Mouse (Mus musculus) limb, embryonic 14.5 days (tissue): ENCODE measurements around the gene Zzz3. TPM values are rescaled to one million over a fixed set of nuclear protein-coding genes. Genes with fewer than 3 reads are reported as not detected.

ENCODE experiments used
- ATAC-seq: fragments of 200-750 bp; cut with Nextera tagmentation; 2 replicates; pipeline ENCODE4 v1.8.0; 2017; ENCODE audit warnings: low read depth, moderate number of reproducible peaks, moderate TSS enrichment; ENCODE audit not compliant: low FRiP score
- DNase-seq: peaks from one replicate; pipeline ENCODE4 v3.0.0-alpha.2; 2015; ENCODE audit warnings: low spot score
- H3K27ac ChIP-seq: fragments of 300-500 bp; sonication (generic); replicated peaks from 2 replicates; pipeline ENCODE4 v1.5.1; 2014; ENCODE audit warnings: low read depth, mild to moderate bottlenecking, low read length, moderate library complexity, mixed read lengths
- H3K27me3 ChIP-seq: fragments of 300-500 bp; sonication (generic); 2 replicates; pipeline ENCODE4 v1.6.1; 2014; ENCODE audit warnings: low read length, mixed read lengths; ENCODE audit not compliant: control insufficient read depth, insufficient read depth
- H3K36me3 ChIP-seq: fragments of 300-500 bp; sonication (generic); 2 replicates; pipeline ENCODE4 v1.6.1; 2014; ENCODE audit warnings: mild to moderate bottlenecking, low read length, moderate library complexity, mixed read lengths; ENCODE audit not compliant: control insufficient read depth, insufficient read depth
- H3K4me1 ChIP-seq: fragments of 300-500 bp; sonication (generic); 2 replicates; pipeline ENCODE4 v1.6.1; 2014; ENCODE audit warnings: antibody characterized with exemption, low read length, mixed read lengths; ENCODE audit not compliant: control insufficient read depth, insufficient read depth
- H3K4me2 ChIP-seq: fragments of 300-500 bp; sonication (generic); replicated peaks from 2 replicates; pipeline ENCODE4 v1.6.1; 2014; ENCODE audit warnings: low read depth, mild to moderate bottlenecking, low read length, moderate library complexity; ENCODE audit not compliant: severe bottlenecking
- H3K4me3 ChIP-seq: fragments of 300-500 bp; sonication (generic); replicated peaks from 2 replicates; pipeline ENCODE4 v1.5.1; 2014; ENCODE audit warnings: low read length
- H3K9ac ChIP-seq: fragments of 300-500 bp; sonication (generic); 2 replicates; pipeline ENCODE4 v1.6.1; 2014; ENCODE audit warnings: mild to moderate bottlenecking, low read depth, low read length, moderate library complexity; ENCODE audit not compliant: severe bottlenecking
- H3K9me3 ChIP-seq: fragments of 300-500 bp; sonication (generic); 2 replicates; pipeline ENCODE4 v1.6.1; 2016; ENCODE audit warnings: low read length; ENCODE audit not compliant: control insufficient read depth
- POLR2A ChIP-seq: fragments of 200-500 bp; IDR thresholded peaks from 2 replicates; pipeline ENCODE4 v1.8.0; 2012; ENCODE audit warnings: inconsistent platforms, mild to moderate bottlenecking, moderate library complexity, borderline replicate concordance; ENCODE audit not compliant: insufficient read depth, insufficient read length; ENCODE audit errors: extremely low read depth
- WGBS: fragments of 180-500 bp; shearing (Covaris S2); extraction: QIAGEN DNeasy Blood & Tissue Kit; methylation state at CpG from one replicate; pipeline ENCODE4 v1.1.7; 2014; 5-methylcytosine and 5-hydroxymethylcytosine counted together
- polyA plus RNA-seq, 2 experiments: library from polyadenylated mRNA; depleted of rRNA in 1 of 2; stranded (reverse) in 1 of 2; unstranded in 1 of 2; fragments of >200 nt; fragmentation: Nextera tagmentation in 1 of 2; extraction: Ambion mirVana in 1 of 2; gene quantifications; 2 replicates each; pipeline versions ENCODE4 v1.2.1 to v1.2.3; 2012 to 2014

Gene Zzz3
- polyA plus RNA-seq, 2 experiments, result 36.8 to 53.6 TPM

DNA sequence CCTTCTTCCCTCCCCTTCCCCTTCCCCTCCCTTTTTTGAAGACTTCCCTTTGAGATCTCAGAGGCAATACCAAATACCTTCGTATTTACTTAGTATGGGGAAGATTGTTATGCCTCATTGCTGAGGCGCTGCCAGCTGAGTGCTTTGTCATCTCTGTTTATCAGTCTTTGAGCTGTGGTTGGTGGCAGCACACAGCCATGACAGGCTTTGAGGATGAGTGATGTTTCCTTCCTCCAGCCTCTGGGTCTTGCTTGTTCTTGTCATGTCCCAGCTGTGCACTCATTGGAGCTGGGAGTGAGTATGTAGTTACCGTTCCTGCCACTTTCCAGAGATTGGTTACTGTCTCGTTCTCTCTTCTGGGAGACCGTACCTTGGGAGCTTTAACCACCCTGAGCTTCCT is 39.9 kb upstream of the Zzz3 start:
- Histone ChIP-seq H3K4me1 (peaks cover 15% of the 10 kb centered on the region), H3K4me3 (no peak overlapping the region), H3K27me3 (no peaks in the 10 kb centered on the region), H3K9me3 (no peaks in the 10 kb centered on the region), H3K27ac (no peak overlapping the region), H3K4me2 (no peak overlapping the region), H3K9ac (no peak overlapping the region), H3K36me3 (peaks cover 8% of the 10 kb centered on the region)
- DNase-seq (no peak), ATAC-seq (no peak)
- no peak for TF ChIP-seq POLR2A
- 70% methylated on average over 5 of the region's 5 CpGs for WGBS

DNA sequence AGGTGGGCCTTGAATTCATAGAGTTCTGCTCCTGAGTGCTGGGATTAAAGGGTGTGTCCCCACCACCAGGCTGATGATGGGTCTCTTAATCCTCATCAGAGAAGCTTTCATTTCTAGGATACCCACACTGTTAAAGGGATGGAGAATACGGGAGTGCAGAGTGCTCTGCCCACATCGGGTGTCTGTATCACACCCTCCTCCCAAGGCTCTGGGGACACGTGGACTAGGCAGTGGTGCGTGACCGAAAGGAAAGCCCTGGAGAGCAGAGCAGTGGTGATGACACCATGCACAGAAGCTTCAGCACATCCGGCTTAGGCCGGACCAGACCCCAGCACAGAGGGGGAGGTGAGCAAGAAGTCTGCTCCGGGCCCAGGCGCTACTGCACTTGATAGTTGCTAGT is 38.5 kb upstream of the Zzz3 start:
- Histone ChIP-seq H3K4me1 (peaks cover 12% of the 10 kb centered on the region), H3K27me3 (no peaks in the 10 kb centered on the region), H3K4me3 (no peak overlapping the region), H3K27ac (no peak overlapping the region), H3K9me3 (no peaks in the 10 kb centered on the region), H3K4me2 (no peak overlapping the region), H3K9ac (no peak overlapping the region), H3K36me3 (peaks cover 18% of the 10 kb centered on the region)
- ATAC-seq (no peak), DNase-seq (no peak)
- WGBS, result 93% methylated on average over 9 of the region's 9 CpGs
- TF ChIP-seq POLR2A, result no peak

DNA sequence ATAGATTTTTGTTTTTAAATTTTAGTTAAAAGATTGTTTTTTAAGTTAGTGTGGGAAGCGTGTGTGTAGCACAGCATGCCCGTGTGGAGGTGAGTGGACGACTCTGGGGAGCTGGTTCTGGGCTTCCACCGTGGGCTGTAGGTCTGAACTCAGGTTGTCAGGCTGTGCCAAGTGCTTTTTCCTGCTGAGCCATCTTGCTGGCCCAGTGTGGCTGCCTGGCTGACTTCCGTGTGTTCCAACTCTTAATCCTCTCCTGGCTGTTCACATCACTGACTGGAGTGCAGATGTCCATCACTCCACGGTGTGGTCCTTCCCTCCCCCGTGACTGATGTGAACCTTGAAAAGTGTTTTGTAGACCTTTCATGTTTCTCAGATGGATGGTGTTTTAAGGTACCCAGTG is 36.1 kb upstream of the Zzz3 start:
- TF ChIP-seq POLR2A, result no peak
- Histone ChIP-seq H3K27me3 (no peaks in the 10 kb centered on the region), H3K36me3 (peaks cover 40% of the 10 kb centered on the region), H3K9ac (no peak overlapping the region), H3K4me3 (no peak overlapping the region), H3K27ac (no peak overlapping the region), H3K9me3 (no peaks in the 10 kb centered on the region), H3K4me1 (no peaks in the 10 kb centered on the region), H3K4me2 (no peak overlapping the region)
- WGBS, result 87% methylated on average over 7 of the region's 7 CpGs
- DNase-seq (no peak), ATAC-seq (no peak)

DNA sequence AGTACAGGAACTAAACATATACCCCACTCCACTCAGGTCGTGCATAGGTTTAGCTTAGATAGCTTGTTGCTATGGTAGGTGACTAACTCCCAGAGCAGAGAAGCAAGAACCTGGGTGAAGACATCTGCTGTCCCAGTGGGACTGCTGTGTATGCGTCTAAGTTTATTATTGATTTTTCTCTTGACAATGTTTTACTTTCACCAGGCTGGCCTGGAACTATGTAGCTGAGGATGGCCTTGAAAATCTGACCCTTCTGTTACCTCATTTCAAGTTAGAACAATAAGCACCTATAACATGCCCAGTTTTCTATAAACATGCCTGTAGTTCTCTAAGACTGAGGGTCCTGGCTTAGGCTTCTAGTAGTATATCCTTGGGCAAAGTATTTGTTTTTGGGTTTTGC is 31.1 kb upstream of the Zzz3 start:
- Histone ChIP-seq H3K9me3 (no peaks in the 10 kb centered on the region), H3K4me2 (no peak overlapping the region), H3K27ac (no peak overlapping the region), H3K27me3 (no peaks in the 10 kb centered on the region), H3K4me1 (no peaks in the 10 kb centered on the region), H3K36me3 (peaks cover 84% of the 10 kb centered on the region), H3K9ac (no peak overlapping the region), H3K4me3 (no peak overlapping the region)
- WGBS, result 94% methylated on average over 2 of the region's 2 CpGs
- TF ChIP-seq POLR2A, result no peak
- no peak for DNase-seq
- ATAC-seq, result no peak

DNA sequence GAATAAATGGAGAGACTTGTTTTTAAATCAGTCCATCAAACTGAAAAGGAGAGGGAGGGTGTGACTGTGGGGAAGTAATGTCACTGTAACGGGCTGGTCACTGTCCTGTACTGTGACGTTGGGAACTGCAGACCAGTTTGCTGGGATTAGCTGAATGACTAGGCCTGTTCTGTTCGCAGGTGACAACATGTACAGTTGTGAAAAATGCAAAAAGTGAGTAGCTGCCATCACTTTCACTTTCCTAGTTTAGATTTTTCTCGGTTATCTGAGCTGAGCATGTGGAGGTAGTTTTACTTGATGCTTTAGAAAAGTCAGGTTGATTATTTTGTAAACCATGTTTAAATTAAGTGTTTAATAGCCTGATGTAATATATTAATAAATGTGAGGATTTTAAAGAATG is 19.2 kb upstream of the Zzz3 start:
- Histone ChIP-seq H3K4me3 (no peak overlapping the region), H3K9ac (no peak overlapping the region), H3K27me3 (no peaks in the 10 kb centered on the region), H3K36me3 (peaks cover 78% of the 10 kb centered on the region), H3K4me1 (no peaks in the 10 kb centered on the region), H3K27ac (no peak overlapping the region), H3K9me3 (no peaks in the 10 kb centered on the region), H3K4me2 (no peak overlapping the region)
- ATAC-seq, result no peak
- DNase-seq, result no peak
- WGBS, result 91% methylated on average over 4 of the region's 4 CpGs
- TF ChIP-seq POLR2A, result no peak

DNA sequence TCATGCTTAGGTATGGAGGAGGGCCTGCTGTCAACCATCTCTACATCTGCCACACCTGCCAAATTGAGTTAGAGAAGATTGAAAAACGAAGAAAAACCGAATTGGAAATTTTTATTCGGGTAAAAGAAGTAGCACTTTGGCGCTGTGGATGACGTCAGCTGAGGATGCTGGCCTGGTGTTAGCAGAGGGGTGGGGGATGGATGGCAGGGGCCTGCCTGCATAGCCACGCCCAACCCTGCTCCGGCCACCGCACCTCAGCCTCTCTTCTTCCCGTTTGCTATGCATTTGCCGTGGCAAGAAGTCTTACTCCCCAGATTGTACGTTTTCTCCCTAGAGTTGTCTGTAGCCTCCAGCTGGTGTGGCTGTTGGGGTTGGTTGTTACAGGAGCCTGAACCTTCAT is 11.2 kb upstream of the Zzz3 start:
- peaks cover 57% of the 10 kb centered on the region for H3K36me3 ChIP-seq
- ATAC-seq (no peak), DNase-seq (no peak)
- H3K27ac ChIP-seq, result no peak overlapping the region
- no peak overlapping the region for H3K4me3 ChIP-seq
- H3K27me3 ChIP-seq, result no peaks in the 10 kb centered on the region
- H3K4me2 ChIP-seq, result no peak overlapping the region
- H3K9me3 ChIP-seq, result no peaks in the 10 kb centered on the region
- TF ChIP-seq POLR2A, result no peak
- 74% methylated on average over 11 of the region's 11 CpGs for WGBS
- no peaks in the 10 kb centered on the region for H3K4me1 ChIP-seq
- H3K9ac ChIP-seq, result no peak overlapping the region
